Mouse (Mus musculus): ENCODE data around the gene Arid3a. TPM values are rescaled to one million over a fixed set of nuclear protein-coding genes. Genes with fewer than 3 reads are reported as not detected.

The Arid3a gene
- total RNA-seq, 4 experiments from 2014 or later, result 1.2 to 1.7 (median 1.3) TPM

- DNase-seq (ENCODE audit: low spot score), result peak; percentile 95
These were observed 18.4 kb upstream of the Arid3a start, which contains the start of gene Med16 for GRCm38 (mm10) chr10:79908167-79909091. Gene Med16 (minus strand): TSS chr10:79908923.

GRCm38 (mm10) chr10:79909092-79909922, 17.5 kb upstream of the Arid3a start:
- DNase-seq (ENCODE audit: low spot score), result no peak

DNA sequence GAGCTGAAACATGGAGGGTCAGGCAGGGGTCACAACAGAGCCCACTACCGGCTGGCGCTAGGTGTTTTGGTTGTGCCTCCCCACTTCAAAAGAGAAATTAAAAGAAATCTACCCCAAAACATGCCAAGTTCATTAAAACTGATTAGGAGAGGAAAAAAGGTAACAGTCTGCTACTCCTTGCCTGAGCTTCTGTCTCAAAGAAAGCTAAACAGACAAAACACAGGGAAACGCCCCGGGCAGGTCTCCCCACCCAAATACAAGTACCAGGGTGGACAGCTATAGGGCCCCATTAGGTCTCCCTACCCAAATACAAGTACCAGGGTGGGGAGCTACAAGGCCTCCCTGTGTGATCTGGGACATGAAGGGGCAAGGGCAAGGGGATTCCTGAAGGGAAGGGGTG, 16.3 kb upstream of the Arid3a start, which contains the start of gene Gm26602:
Gene Gm26602 (plus strand): TSS at position 301 of the 400 bp plus-strand sequence.
- no peak for DNase-seq (ENCODE audit: low spot score)

DNA sequence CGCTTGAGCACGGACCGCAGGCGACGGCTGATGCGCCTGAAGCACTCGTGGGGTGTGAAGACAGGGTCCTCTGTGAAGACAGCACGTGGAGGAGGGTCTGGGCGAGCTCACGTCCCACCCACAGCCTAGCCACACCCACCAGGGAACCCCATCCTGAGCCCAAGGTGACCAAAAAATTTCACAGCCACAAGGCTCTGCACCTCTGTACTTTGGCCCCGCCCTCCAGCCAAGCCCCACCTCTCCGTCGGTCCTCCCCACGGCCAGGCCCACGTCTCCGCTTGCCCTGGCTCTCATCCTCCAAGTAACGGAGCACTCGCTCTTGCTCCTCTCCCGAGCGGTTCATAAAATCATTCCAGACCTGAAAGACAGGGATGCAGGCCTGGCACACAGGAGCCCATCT, 14.4 kb upstream of the Arid3a start:
- no peak for DNase-seq (ENCODE audit: low spot score)

- DNase-seq (ENCODE audit: low spot score), result no peak
These were observed 12.5 kb upstream of the Arid3a start for GRCm38 (mm10) chr10:79914131-79914947.

GRCm38 (mm10) chr10:79914948-79915596, 11.8 kb upstream of the Arid3a start:
- no peak for DNase-seq (ENCODE audit: low spot score)

- no peak for DNase-seq (ENCODE audit: low spot score)
These were observed 10.8 kb upstream of the Arid3a start for GRCm38 (mm10) chr10:79916081-79916480.

GRCm38 (mm10) chr10:79916808-79917531, 9.9 kb upstream of the Arid3a start, which contains the start of gene Kiss1r:
Gene Kiss1r (plus strand): TSS chr10:79916971.
- DNase-seq (ENCODE audit: low spot score), result peak; percentile 87

DNA sequence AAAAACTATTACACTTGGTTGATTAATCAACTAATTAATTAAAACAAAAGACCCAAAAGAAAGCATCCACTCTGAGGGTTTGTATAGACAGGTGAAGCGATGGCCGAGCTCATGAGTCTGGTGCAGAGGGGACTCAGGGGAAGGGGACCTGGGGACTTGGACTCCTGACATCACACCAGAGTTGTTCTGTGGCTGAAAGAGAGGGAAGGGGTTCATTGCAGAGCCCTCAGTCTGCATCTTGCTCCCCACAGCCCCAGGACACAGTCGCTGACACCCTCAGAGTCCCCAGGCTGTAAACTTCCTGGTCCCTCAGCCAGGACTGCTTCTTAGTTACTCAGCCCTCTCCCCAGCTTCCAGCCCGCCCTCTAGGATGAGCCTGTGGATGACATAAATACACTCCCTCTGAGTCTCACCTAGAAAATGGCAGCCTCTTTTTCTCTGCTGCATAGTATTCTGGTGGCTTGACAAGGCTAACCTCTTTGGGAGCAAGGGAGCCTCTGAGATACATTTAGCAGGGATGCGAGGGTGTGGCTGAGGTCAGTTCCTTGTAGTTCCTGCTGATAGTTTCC, 9.2 kb upstream of the Arid3a start:
- no peak for DNase-seq (ENCODE audit: low spot score)

DNA sequence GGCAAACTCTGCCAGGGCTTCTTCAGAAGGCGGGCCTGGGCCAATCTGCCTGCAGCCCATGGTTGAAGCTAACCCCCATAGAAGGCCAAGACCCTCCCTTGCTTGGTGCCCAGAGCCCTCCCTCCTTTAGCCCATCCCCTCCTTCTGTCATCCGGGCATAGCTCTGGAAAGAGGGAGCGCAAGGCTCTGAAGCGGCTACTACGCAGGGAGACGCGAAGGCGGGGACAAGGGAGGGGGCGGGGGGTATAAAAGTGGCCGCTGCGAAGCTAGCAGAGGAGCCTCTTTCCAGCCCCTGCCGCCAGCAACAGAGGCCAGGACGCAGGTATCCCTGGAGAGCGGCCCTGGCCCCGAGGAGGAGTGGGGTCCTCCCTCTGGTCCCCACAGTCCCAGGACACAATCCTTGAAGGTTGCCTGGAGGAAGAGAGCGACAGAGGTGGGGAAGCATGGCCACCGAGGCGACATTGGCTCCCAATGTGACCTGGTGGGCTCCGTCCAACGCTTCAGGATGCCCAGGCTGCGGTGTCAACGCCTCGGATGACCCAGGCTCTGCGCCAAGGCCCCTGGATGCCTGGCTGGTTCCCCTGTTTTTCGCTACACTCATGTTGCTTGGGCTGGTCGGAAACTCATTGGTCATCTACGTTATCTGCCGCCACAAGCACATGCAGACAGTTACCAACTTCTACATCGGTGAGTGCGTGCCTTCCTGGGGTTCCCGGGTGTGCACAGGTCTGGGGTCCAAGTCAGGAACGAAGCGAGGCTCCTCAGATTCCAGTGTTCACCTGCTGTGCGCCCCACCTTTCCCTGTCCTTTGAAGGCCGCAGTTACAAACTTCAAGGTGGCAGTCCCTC, 8.4 kb upstream of the Arid3a start:
- no peak for DNase-seq (ENCODE audit: low spot score)

DNA sequence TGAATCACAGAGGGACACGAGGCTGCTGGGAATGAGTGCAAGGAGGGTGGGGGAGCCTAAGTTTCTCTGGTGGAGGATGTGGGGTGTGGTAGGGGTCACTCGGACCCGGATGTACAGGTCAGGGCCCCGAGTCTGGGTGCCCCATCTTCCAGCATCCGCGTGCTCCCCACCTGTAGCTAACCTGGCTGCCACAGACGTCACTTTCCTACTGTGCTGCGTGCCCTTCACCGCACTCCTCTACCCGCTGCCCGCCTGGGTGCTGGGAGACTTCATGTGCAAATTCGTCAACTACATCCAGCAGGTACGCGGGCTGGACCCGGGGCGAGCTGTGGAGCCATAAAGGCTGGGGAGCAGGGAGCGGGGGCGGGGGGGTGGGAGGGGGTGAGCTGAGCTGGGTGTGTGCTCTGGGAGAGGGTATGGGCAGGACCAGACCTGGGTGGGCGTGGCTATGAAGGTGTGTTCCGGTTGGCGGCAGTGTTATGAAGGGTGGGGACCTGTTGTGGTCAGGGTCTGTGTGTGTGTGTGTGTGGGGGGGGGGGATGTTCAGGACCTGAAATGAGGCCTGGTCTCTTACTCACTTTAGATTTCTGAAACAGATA, 7.5 kb upstream of the Arid3a start:
- DNase-seq (ENCODE audit: low spot score), result no peak

- no peak for DNase-seq (ENCODE audit: low spot score)
These were observed 6.6 kb upstream of the Arid3a start for GRCm38 (mm10) chr10:79920056-79920890.

DNA sequence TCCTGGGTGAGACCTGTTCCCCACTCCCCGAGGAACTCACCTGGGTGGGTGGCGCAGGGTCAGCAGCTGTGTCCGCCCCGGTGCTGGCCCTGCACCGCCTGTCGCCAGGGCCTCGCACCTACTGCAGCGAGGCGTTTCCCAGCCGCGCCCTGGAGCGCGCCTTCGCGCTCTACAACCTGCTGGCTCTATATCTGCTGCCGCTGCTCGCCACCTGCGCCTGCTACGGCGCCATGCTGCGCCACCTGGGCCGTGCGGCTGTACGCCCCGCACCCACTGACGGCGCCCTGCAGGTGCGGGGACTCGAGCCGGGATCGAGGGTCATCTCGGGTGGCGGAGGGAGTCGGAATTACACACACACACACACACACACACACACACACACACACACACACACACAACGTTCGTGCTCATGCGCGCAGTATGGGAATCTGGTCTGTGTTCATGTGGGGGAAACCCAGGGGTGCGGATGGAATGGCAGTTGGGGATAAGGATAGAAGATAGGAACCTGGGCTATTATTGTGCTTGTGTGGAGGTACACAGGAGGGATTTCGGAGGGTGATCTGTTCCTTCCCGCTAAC, 5.8 kb upstream of the Arid3a start, which contains the start of gene R3hdm4:
Gene R3hdm4 (minus strand): TSS at position 251 of the 578 bp plus-strand sequence.
- DNase-seq (ENCODE audit: low spot score), result no peak

- DNase-seq (ENCODE audit: low spot score), result no peak
These were observed 5.3 kb upstream of the Arid3a start for GRCm38 (mm10) chr10:79921572-79921971.

DNA sequence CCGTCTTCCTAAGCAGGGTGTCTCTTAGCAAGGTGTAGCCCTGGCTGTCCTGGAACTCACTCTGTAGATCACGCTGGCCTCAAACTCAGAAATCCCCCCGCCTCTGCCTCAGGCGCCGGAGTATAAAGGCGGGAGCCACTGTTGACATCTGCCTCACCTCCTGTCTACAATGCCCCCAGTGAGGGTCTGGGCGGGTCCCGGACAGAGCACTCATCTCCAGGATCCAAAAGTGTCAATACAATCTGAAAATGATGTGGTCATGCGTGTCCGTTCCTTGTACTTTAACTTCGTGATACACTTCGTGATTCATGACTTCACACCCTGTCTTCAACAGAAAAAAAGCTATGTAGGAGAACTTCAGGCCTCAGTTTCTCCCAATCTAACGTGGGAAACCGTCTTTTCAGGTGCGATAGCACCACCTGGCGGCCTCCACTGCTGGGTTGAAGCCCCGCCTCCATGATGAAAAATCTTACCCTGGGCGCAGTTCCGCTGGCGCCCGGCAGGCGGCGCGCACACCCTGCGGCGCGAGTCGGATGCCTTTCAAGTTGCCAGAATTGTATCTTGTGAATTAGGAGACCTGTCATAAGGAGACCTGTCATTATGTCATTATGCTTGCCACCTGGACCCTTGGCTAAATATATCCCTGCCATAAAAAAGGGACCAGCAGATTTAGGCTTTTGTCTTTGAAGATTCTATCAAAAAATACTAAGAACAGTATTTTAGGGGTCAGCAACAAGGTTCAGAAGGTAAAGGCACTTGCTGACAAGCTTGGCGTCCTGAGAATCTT, 1.7 kb upstream of the Arid3a start:
- peak; percentile 96 for DNase-seq (ENCODE audit: low spot score)

- no peak for DNase-seq (ENCODE audit: low spot score)
These were observed 905 bp upstream of the Arid3a start for GRCm38 (mm10) chr10:79925785-79926490.
